8 mouse cellular contexts compared by ENCODE assay signal in genomic region chr19:21274714-21275113, GRCm38 (mm10). TPM values are rescaled to one million over a fixed set of nuclear protein-coding genes. Genes with fewer than 3 reads are reported as not detected.
A peak's percentile ranks its signal among the peaks of the same experiment; 100 is the strongest.
DNase-seq lines count a peak whose midpoint lies in the region; ATAC-seq and TF ChIP-seq lines count a peak whose summit lies in the region.

No protein-coding gene starts in this region.

- peaks cover 7% of the 10 kb centered on the region for H3K4me1 ChIP-seq in lung, embryonic 16.5 days (replicated peaks; ENCODE audit: control insufficient read depth, insufficient read depth, low read length)
- peaks cover 8% of the 10 kb centered on the region for H3K4me1 ChIP-seq in embryonic facial prominence, embryonic 12.5 days
- H3K4me1 ChIP-seq in intestine, postnatal 0 days (replicated peaks; ENCODE audit: control insufficient read depth, insufficient read depth, low read length) = no peaks in the 10 kb centered on the region
- H3K4me1 ChIP-seq in neural tube, embryonic 15.5 days = peaks cover 27% of the 10 kb centered on the region

- H3K9me3 ChIP-seq in lung, embryonic 16.5 days (ENCODE audit: control insufficient read depth, low read length) = no peaks in the 10 kb centered on the region
- H3K9me3 ChIP-seq in embryonic facial prominence, embryonic 12.5 days = no peaks in the 10 kb centered on the region
- no peaks in the 10 kb centered on the region for H3K9me3 ChIP-seq in intestine, postnatal 0 days (ENCODE audit: control insufficient read depth)
- H3K9me3 ChIP-seq in neural tube, embryonic 15.5 days (replicated peaks) = no peaks in the 10 kb centered on the region

- ATAC-seq in lung, embryonic 16.5 days (ENCODE audit: low read depth) = no peak
- ATAC-seq in embryonic facial prominence, embryonic 12.5 days (ENCODE audit: insufficient number of reproducible peaks, insufficient read depth, low FRiP score, low TSS enrichment) = no peak
- ATAC-seq in intestine, postnatal 0 days = no peak
- ATAC-seq in neural tube, embryonic 15.5 days (ENCODE audit: low FRiP score) = no peak

- no peaks in the 10 kb centered on the region for H3K27me3 ChIP-seq in lung, embryonic 16.5 days (ENCODE audit: control insufficient read depth, insufficient read depth, low read depth, low read length)
- H3K27me3 ChIP-seq in embryonic facial prominence, embryonic 12.5 days = no peaks in the 10 kb centered on the region
- no peaks in the 10 kb centered on the region for H3K27me3 ChIP-seq in intestine, postnatal 0 days (replicated peaks; ENCODE audit: control insufficient read depth, insufficient read depth, low read length)
- no peaks in the 10 kb centered on the region for H3K27me3 ChIP-seq in neural tube, embryonic 15.5 days (replicated peaks)

- no peak for DNase-seq in lung, postnatal 10 days
- no peak for DNase-seq in layer of hippocampus, adult 9-10 months (ENCODE audit: low spot score)
- no peak for DNase-seq in gastrocnemius, adult 18-20 months (ENCODE audit: low spot score)
- DNase-seq in layer of hippocampus, adult 8-10 months (ENCODE audit: low spot score in 2 of 2) = no peak

- TF ChIP-seq CTCF in intestine, postnatal 0 days (IDR thresholded peaks at IDR 0.05; ENCODE audit: low read depth) = no peak

- H3K9ac ChIP-seq in lung, embryonic 16.5 days (ENCODE audit: low read length) = peak overlapping the region; percentile 59
- peak overlapping the region; percentile 54 for H3K9ac ChIP-seq in embryonic facial prominence, embryonic 12.5 days
- H3K9ac ChIP-seq in intestine, postnatal 0 days (ENCODE audit: low read depth, low read length) = peak overlapping the region; percentile 31; the same call in 1 of the 2 replicates
- peak overlapping the region; percentile 40; the same call in 1 of the 2 replicates for H3K9ac ChIP-seq in neural tube, embryonic 15.5 days (replicated peaks)

- WGBS in lung, embryonic 16.5 days = 3% methylated on average over 3 of the region's 3 CpGs
- 36% methylated on average over 3 of the region's 3 CpGs for WGBS in embryonic facial prominence, embryonic 12.5 days
- WGBS in intestine, postnatal 0 days = 4% methylated on average over 3 of the region's 3 CpGs
- WGBS in neural tube, embryonic 15.5 days = 12% methylated on average over 3 of the region's 3 CpGs

- peak overlapping the region; percentile 38; the same call in 1 of the 2 replicates for H3K27ac ChIP-seq in lung, embryonic 16.5 days (ENCODE audit: low read length)
- no peak overlapping the region for H3K27ac ChIP-seq in embryonic facial prominence, embryonic 12.5 days
- H3K27ac ChIP-seq in intestine, postnatal 0 days (ENCODE audit: low read depth, low read length) = peak overlapping the region; percentile 55
- no peak overlapping the region for H3K27ac ChIP-seq in neural tube, embryonic 15.5 days (replicated peaks)

- peaks cover 9% of the 10 kb centered on the region; the same call in 1 of the 2 replicates for H3K36me3 ChIP-seq in lung, embryonic 16.5 days (ENCODE audit: control insufficient read depth, insufficient read depth, low read length)
- H3K36me3 ChIP-seq in embryonic facial prominence, embryonic 12.5 days = peaks cover 19% of the 10 kb centered on the region
- peaks cover 23% of the 10 kb centered on the region for H3K36me3 ChIP-seq in intestine, postnatal 0 days (ENCODE audit: control insufficient read depth, insufficient read depth)
- H3K36me3 ChIP-seq in neural tube, embryonic 15.5 days = peaks cover 12% of the 10 kb centered on the region

- peak overlapping the region; percentile 58 for H3K4me2 ChIP-seq in lung, embryonic 16.5 days (ENCODE audit: low read depth, low read length)
- H3K4me2 ChIP-seq in embryonic facial prominence, embryonic 12.5 days (replicated peaks) = peak overlapping the region; percentile 78
- H3K4me2 ChIP-seq in intestine, postnatal 0 days (replicated peaks; ENCODE audit: low read depth) = peak overlapping the region; percentile 64
- H3K4me2 ChIP-seq in neural tube, embryonic 15.5 days = peak overlapping the region; percentile 71

- H3K4me3 ChIP-seq in lung, embryonic 16.5 days (ENCODE audit: low read length) = peak overlapping the region; percentile 97
- H3K4me3 ChIP-seq in embryonic facial prominence, embryonic 12.5 days = peak overlapping the region; percentile 94
- peak overlapping the region; percentile 72 for H3K4me3 ChIP-seq in intestine, postnatal 0 days (ENCODE audit: low read depth, low read length)
- peak overlapping the region; percentile 97 for H3K4me3 ChIP-seq in neural tube, embryonic 15.5 days (replicated peaks)

RNA-seq across cellular contexts. Expression of gene Zfand5, which starts 2.6 kb away (rescaled TPM):
- 64.9 and 68.0 TPM in 2 replicates for polyA plus RNA-seq in lung, embryonic 16.5 days (2015; fragmentation: Nextera tagmentation; extraction: Ambion mirVana)
- polyA plus RNA-seq in embryonic facial prominence, embryonic 12.5 days (2016; fragmentation: Nextera tagmentation; extraction: Ambion mirVana) = 136 TPM in 2 replicates
- polyA plus RNA-seq in intestine, postnatal 0 days (2015; fragmentation: Nextera tagmentation; extraction: Ambion mirVana) = 93.4 and 95.9 TPM in 2 replicates
- polyA plus RNA-seq in neural tube, embryonic 15.5 days (2015; fragmentation: Nextera tagmentation; extraction: Ambion mirVana) = 149 and 174 TPM in 2 replicates
- 100 to 1,000 TPM; 249 to 268 TPM for total RNA-seq in gastrocnemius, adult 18-20 months (2021)
- 100 to 1,000 TPM; 138 to 143 (median 141) TPM for total RNA-seq in layer of hippocampus, adult 8-10 months (2022)

Comparison
In these comparisons a context has a peak if more than half of its experiments do, and no peak if none do; other contexts are left out.
1. H3K27ac ChIP-seq: peak in lung, embryonic 16.5 days (single experiment) and intestine, postnatal 0 days (single experiment); none in embryonic facial prominence, embryonic 12.5 days (single experiment) and neural tube, embryonic 15.5 days (single experiment).
2. Peak in every context shown above with its lines, with median percentiles within 50 percentile points of each other: H3K4me2 ChIP-seq, H3K4me3 ChIP-seq and H3K9ac ChIP-seq.